Mouse (Mus musculus) heart, embryonic 14.5 days (tissue): ENCODE results near the gene Ugt1a6a. TPM values are rescaled to one million over a fixed set of nuclear protein-coding genes. Genes with fewer than 3 reads are reported as not detected.
"Not testable (repeated sequence)": the region's sequence is repeated elsewhere in the genome, so short reads cannot be mapped to it uniquely, and the experiment has no call there.

Experiments
- ATAC-seq: fragments of 200-750 bp; cut with Nextera tagmentation; 2 replicates; pipeline ENCODE4 v1.8.0; 2017; ENCODE audit warnings: low read depth, moderate TSS enrichment; ENCODE audit not compliant: insufficient number of reproducible peaks, insufficient read depth, low FRiP score
- H3K27ac ChIP-seq, 2 experiments: fragments of 200-500 bp in 1 of 2; fragments of 300-500 bp in 1 of 2; sonication (generic) in 1 of 2; replicated peaks in 1 of 2; 2 replicates each; pipeline ENCODE4 v1.5.1; 2012 to 2014; ENCODE audit warnings: low read depth in 2 of 2, low read length in 2 of 2, control low read depth in 1 of 2, mild to moderate bottlenecking in 1 of 2, mixed read lengths in 1 of 2; ENCODE audit not compliant: control insufficient read depth in 1 of 2, insufficient read depth in 1 of 2
- H3K27me3 ChIP-seq: fragments of 300-500 bp; sonication (generic); 2 replicates; pipeline ENCODE4 v1.6.1; 2014; ENCODE audit warnings: mild to moderate bottlenecking, low read length, control low read depth; ENCODE audit not compliant: control insufficient read depth, insufficient read depth
- H3K36me3 ChIP-seq: fragments of 300-500 bp; sonication (generic); 2 replicates; pipeline ENCODE4 v1.6.1; 2014; ENCODE audit warnings: mild to moderate bottlenecking, control low read depth, low read length, mixed read lengths; ENCODE audit not compliant: control insufficient read depth, insufficient read depth
- H3K4me1 ChIP-seq, 2 experiments: fragments of 200-500 bp in 1 of 2; fragments of 300-500 bp in 1 of 2; sonication (generic) in 1 of 2; 2 replicates each; pipeline ENCODE4 v1.6.1; 2012 to 2014; ENCODE audit warnings: low read length in 2 of 2, control low read depth in 1 of 2, mixed read lengths in 1 of 2; ENCODE audit not compliant: control insufficient read depth in 2 of 2, insufficient read depth in 2 of 2
- H3K4me2 ChIP-seq: fragments of 300-500 bp; sonication (generic); 2 replicates; pipeline ENCODE4 v1.6.1; 2014; ENCODE audit warnings: mild to moderate bottlenecking, low read length
- H3K4me3 ChIP-seq, 2 experiments: fragments of 200-500 bp in 1 of 2; fragments of 300-500 bp in 1 of 2; sonication (generic) in 1 of 2; 2 replicates each; pipeline ENCODE4 v1.5.1; 2012 to 2014; ENCODE audit warnings: low read length in 2 of 2, mild to moderate bottlenecking in 2 of 2, control low read depth in 1 of 2, low read depth in 1 of 2, moderate library complexity in 1 of 2; ENCODE audit not compliant: control insufficient read depth in 1 of 2, insufficient read depth in 1 of 2
- H3K9ac ChIP-seq: fragments of 300-500 bp; sonication (generic); 2 replicates; pipeline ENCODE4 v1.6.1; 2014; ENCODE audit warnings: mild to moderate bottlenecking, low read length
- H3K9me3 ChIP-seq: fragments of 300-500 bp; sonication (generic); 2 replicates; pipeline ENCODE4 v1.6.1; 2016; ENCODE audit warnings: low read length, control low read depth; ENCODE audit not compliant: control insufficient read depth
- WGBS: fragments of 180-500 bp; shearing (Covaris S2); extraction: QIAGEN DNeasy Blood & Tissue Kit; methylation state at CpG from one replicate; pipeline ENCODE4 v1.1.7; 2014; 5-methylcytosine and 5-hydroxymethylcytosine counted together
- polyA plus RNA-seq: library from polyadenylated mRNA; unstranded; fragments of >200 nt; fragmentation: Nextera tagmentation; extraction: Ambion mirVana; gene quantifications from 2 replicates; pipeline ENCODE4 v1.2.1, GENCODE M21; 2014

The Ugt1a6a gene
- polyA plus RNA-seq, 1 experiment from 2014 or later = 0.53 TPM

GRCm38 (mm10) chr1:88137264-88137663 lies 2.7 kb downstream of the Ugt1a6a start:
- Histone ChIP-seq H3K4me2 (no peak overlapping the region), H3K36me3 (no peaks in the 10 kb centered on the region), H3K27ac (no peak overlapping the region), H3K9me3 (no peaks in the 10 kb centered on the region), H3K4me1 (no peaks in the 10 kb centered on the region), H3K9ac (no peak overlapping the region), H3K4me3 (no peak overlapping the region), H3K27me3 (no peaks in the 10 kb centered on the region)
- 80% methylated on average over 3 of the region's 3 CpGs for WGBS
- no peak for ATAC-seq

GRCm38 (mm10) chr1:88138145-88138544 lies 3.5 kb downstream of the Ugt1a6a start:
- Histone ChIP-seq H3K4me3 (no peak overlapping the region), H3K27ac (no peak overlapping the region), H3K4me2 (no peak overlapping the region), H3K9ac (no peak overlapping the region), H3K36me3 (no peaks in the 10 kb centered on the region), H3K4me1 (no peaks in the 10 kb centered on the region), H3K9me3 (no peaks in the 10 kb centered on the region), H3K27me3 (no peaks in the 10 kb centered on the region)
- 83% methylated on average over 1 of the region's 1 CpGs for WGBS
- no peak for ATAC-seq

DNA sequence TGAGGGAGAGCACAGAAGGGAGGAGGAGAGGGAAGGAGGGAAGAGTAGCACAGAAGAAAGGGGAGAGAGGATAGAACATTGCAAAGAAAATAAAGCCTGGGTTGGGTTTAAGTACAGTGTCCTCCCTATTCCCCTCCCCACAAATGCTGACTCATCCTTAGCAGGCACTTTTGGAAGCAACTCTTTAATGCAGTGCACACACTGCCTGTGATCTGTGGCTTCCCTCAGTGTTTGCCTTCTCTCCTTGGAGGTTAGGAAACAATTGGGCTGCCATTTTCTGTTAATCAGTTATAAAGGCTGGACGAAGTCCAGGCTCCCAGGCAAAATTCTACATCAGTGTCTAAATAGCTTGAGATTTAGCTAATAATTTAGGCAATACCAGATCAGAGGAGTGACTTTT lies 5.9 kb downstream of the Ugt1a6a start:
- not testable (repeated sequence) for H3K4me2 ChIP-seq, H3K9ac ChIP-seq, H3K27ac ChIP-seq, H3K9me3 ChIP-seq, ATAC-seq, H3K4me1 ChIP-seq, H3K4me3 ChIP-seq, H3K27me3 ChIP-seq, H3K36me3 ChIP-seq
- 52% methylated on average over 1 of the region's 1 CpGs for WGBS

GRCm38 (mm10) chr1:88143966-88144675 lies 9.5 kb downstream of the Ugt1a6a start:
- H3K9me3 ChIP-seq, H3K4me1 ChIP-seq, H3K4me2 ChIP-seq, H3K36me3 ChIP-seq, H3K9ac ChIP-seq, H3K4me3 ChIP-seq, H3K27me3 ChIP-seq, H3K27ac ChIP-seq, ATAC-seq: not testable (repeated sequence)
- 1% methylated on average over 4 of the region's 5 CpGs for WGBS

DNA sequence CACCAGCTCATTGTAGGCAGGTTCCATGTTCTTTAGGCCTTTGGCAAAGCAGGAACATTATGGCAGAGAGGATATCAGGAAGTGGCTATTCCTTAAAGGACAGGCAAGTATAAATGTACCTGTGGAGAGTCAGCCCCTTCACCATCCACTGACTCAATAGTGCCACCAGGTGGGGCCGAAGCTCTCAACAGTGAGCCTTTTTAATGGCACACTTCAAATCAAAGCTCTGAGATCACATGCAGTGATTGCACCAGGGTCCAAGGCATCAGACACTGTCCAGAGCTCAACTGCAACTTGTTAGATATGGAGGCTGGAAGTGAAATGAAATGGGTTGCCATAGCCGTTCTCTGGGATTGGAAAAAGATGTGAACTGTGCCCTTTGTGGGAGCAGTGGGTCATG lies 10.7 kb downstream of the Ugt1a6a start:
- H3K4me2 ChIP-seq, H3K9ac ChIP-seq, H3K27me3 ChIP-seq, H3K4me3 ChIP-seq, ATAC-seq, H3K9me3 ChIP-seq, H3K27ac ChIP-seq, H3K36me3 ChIP-seq, H3K4me1 ChIP-seq: not testable (repeated sequence)
- 70% methylated on average over 2 of the region's 2 CpGs for WGBS

DNA sequence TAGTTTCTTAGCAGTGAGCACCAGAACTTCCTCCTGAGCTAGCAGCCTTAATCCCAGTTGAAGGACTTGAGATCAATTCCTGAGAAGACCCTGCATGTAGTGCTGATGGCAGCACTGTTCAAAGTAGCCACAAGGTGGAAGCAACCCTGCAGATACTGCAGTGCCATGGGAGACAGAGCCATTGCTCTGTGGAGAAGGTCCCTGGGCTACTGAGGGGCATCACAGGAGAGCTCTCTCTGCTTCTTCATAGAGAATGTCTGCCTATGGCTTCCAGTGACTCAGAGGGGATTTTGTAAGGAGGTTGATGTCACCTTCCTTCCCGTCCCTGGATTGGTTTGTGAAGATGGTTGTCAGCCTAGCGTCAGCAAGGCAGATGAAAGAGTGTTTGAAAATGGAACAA lies 15.5 kb downstream of the Ugt1a6a start:
- H3K4me2 ChIP-seq, ATAC-seq, H3K27me3 ChIP-seq, H3K4me3 ChIP-seq, H3K9ac ChIP-seq, H3K27ac ChIP-seq, H3K9me3 ChIP-seq, H3K4me1 ChIP-seq, H3K36me3 ChIP-seq: not testable (repeated sequence)
- WGBS = 54% methylated on average over 2 of the region's 2 CpGs

DNA sequence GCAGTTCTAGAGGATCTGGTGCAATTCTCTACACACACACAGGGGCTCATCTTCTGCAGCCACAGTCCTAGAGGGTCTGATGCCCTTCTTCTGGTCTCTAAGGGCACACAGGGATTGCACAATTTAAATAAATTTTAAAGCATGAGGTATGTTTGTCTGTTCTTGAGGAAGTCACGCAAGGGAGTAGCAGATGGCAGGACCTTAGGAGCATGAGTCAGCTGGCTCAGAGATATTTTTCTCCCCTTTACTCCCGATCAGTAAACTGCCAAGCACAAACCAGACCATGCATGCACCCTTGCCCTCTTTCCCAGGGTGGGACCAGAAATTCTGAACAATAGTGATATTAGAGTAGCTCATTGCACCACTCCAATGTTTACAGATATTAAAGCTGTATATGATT lies 23.8 kb downstream of the Ugt1a6a start:
- Histone ChIP-seq H3K9ac (no peak overlapping the region), H3K4me3 (no peak overlapping the region), H3K27ac (no peak overlapping the region), H3K27me3 (no peaks in the 10 kb centered on the region), H3K36me3 (no peaks in the 10 kb centered on the region), H3K4me1 (no peaks in the 10 kb centered on the region), H3K9me3 (no peaks in the 10 kb centered on the region), H3K4me2 (no peak overlapping the region)
- ATAC-seq = no peak
- WGBS = 75% methylated on average over 2 of the region's 2 CpGs

DNA sequence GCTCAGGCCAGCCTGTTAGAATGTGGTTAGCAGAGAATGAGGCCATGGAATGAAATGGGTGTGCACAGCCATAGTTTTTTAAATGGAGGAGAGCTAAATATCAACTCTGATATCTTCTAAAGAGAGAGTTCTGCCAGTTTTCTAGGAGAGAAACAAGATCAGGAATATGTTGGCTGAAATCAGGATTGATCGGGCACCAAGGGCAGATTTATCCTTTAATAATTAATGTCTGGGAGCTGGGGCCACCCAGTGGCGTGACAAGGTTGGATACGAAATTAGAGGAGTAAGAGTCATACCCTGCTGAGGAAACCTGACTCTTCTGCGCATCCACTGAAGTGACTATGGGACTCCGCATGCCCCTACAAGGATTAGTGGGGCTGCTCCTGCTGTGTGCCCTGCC lies 31.1 kb downstream of the Ugt1a6a start, which contains the start of gene Ugt1a5:
Gene Ugt1a5 (plus strand): TSS at position 302 of the 400 bp plus-strand sequence.
- H3K27me3 ChIP-seq = no peaks in the 10 kb centered on the region
- no peak within 1 kb of the TSS for H3K4me3 ChIP-seq
- H3K9me3 ChIP-seq = 0 out of 2 replicates have a peak, but pooled peaks cover 4% of the 10 kb centered on the region
- no peak within 1 kb of the TSS for H3K27ac ChIP-seq
- no peak for ATAC-seq
- no peak within 1 kb of the TSS for H3K4me2 ChIP-seq
- 72% methylated on average over 5 of the region's 5 CpGs for WGBS
- no peaks in the 10 kb centered on the region for H3K36me3 ChIP-seq
- H3K4me1 ChIP-seq = no peaks in the 10 kb centered on the region
- H3K9ac ChIP-seq = no peak within 1 kb of the TSS
